Mouse (Mus musculus): ENCODE measurements at regions not wholly inside any gene's neighbourhood (a gene's known extent, or its start where the extent isn't known, plus 50 kb on each side); places are given as distances from the start of the nearest gene placed in this dataset.
A peak's percentile ranks its signal among the peaks of the same experiment; 100 is the strongest.

- peak overlapping the region; percentile 66 for H3K27ac ChIP-seq
- peak; percentile 41 to 70 for DNase-seq
- peak overlapping the region; percentile 14; the same call in 1 of the 2 replicates for H3K9ac ChIP-seq (ENCODE audit: low read depth, low read length)
- intact Hi-C loops (cut with DNase I) = loop anchor here (10.0 kb wide), 1 partner anchor 143 kb away; no protein-coding TSS in a partner anchor
- WGBS = 39% methylated on average over 12 of the region's 12 CpGs
- H3K36me3 ChIP-seq (ENCODE audit: control insufficient read depth, insufficient read depth, low read length) = peaks cover 3% of the 10 kb centered on the region
- H3K4me3 ChIP-seq = no peak overlapping the region
- H3K4me1 ChIP-seq (ENCODE audit: control insufficient read depth, insufficient read depth, low read length) = peaks cover 2% of the 10 kb centered on the region; the same call in 1 of the 2 replicates
- H3K27me3 ChIP-seq (ENCODE audit: control insufficient read depth, insufficient read depth, low read length) = no peaks in the 10 kb centered on the region
- TF ChIP-seq CTCF (IDR thresholded peaks at IDR 0.05) = no peak
- peak; percentile 41; the same call in 1 of the 2 replicates for TF ChIP-seq EP300 (IDR thresholded peaks at IDR 0.05; ENCODE audit: insufficient read depth, low read depth, low read length)
- H3K79me2 ChIP-seq (replicated peaks; ENCODE audit: control insufficient read depth, insufficient read depth, low read length) = no peaks in the 10 kb centered on the region
Observed at GRCm38 (mm10) chr14:100461141-100462043, 176.9 kb upstream of the Klf12 start.

- no peak for DNase-seq
- intact Hi-C loops (cut with DNase I) = loop anchor here (5.0 to 10.0 kb wide), 3 partner anchors 145 to 527 kb away; no protein-coding TSS in a partner anchor
- no peak overlapping the region for H3K9ac ChIP-seq (ENCODE audit: low read depth, low read length)
- 52% methylated on average over 8 of the region's 8 CpGs for WGBS
- peaks cover 2% of the 10 kb centered on the region; the same call in 1 of the 2 replicates for H3K4me1 ChIP-seq (ENCODE audit: control insufficient read depth, insufficient read depth, low read length)
- H3K27me3 ChIP-seq (ENCODE audit: control insufficient read depth, insufficient read depth, low read length) = no peaks in the 10 kb centered on the region
- H3K4me3 ChIP-seq = no peak overlapping the region
- no peak overlapping the region for H3K27ac ChIP-seq
- no peak for TF ChIP-seq POLR2A (IDR thresholded peaks at IDR 0.05; ENCODE audit: insufficient read depth, low read depth, low read length)
- TF ChIP-seq EP300 (IDR thresholded peaks at IDR 0.05; ENCODE audit: insufficient read depth, low read depth, low read length) = no peak
- TF ChIP-seq CTCF (IDR thresholded peaks at IDR 0.05) = no peak
- H3K79me2 ChIP-seq (replicated peaks; ENCODE audit: control insufficient read depth, insufficient read depth, low read length) = no peaks in the 10 kb centered on the region
- peaks cover 3% of the 10 kb centered on the region for H3K36me3 ChIP-seq (ENCODE audit: control insufficient read depth, insufficient read depth, low read length)
Observed at GRCm38 (mm10) chr14:100459601-100460290, 175.3 kb upstream of the Klf12 start.

GRCm38 (mm10) chr14:100458727-100459447 lies 174.4 kb upstream of the Klf12 start:
- DNase-seq = peak in 1 of 2 experiments; percentile 40
- Histone ChIP-seq H3K79me2 (replicated peaks; ENCODE audit: control insufficient read depth, insufficient read depth, low read length) (no peaks in the 10 kb centered on the region), H3K4me3 (no peak overlapping the region), H3K27ac (no peak overlapping the region), H3K27me3 (ENCODE audit: control insufficient read depth, insufficient read depth, low read length) (no peaks in the 10 kb centered on the region), H3K9ac (ENCODE audit: low read depth, low read length) (no peak overlapping the region), H3K36me3 (ENCODE audit: control insufficient read depth, insufficient read depth, low read length) (peaks cover 3% of the 10 kb centered on the region), H3K4me1 (ENCODE audit: control insufficient read depth, insufficient read depth, low read length) (peaks cover 2% of the 10 kb centered on the region; the same call in 1 of the 2 replicates)
- no peak for TF ChIP-seq CTCF (IDR thresholded peaks at IDR 0.05)
- TF ChIP-seq EP300 (IDR thresholded peaks at IDR 0.05; ENCODE audit: insufficient read depth, low read depth, low read length) = no peak
- TF ChIP-seq POLR2A (IDR thresholded peaks at IDR 0.05; ENCODE audit: insufficient read depth, low read depth, low read length) = no peak
- intact Hi-C loops (cut with DNase I) = loop anchor here (5.0 kb wide), 2 partner anchors 447 to 527 kb away; no protein-coding TSS in a partner anchor
- 45% methylated on average over 9 of the region's 9 CpGs for WGBS

- H3K27me3 ChIP-seq (ENCODE audit: control insufficient read depth, insufficient read depth, low read length) = no peaks in the 10 kb centered on the region
- 65% methylated on average over 7 of the region's 7 CpGs for WGBS
Observed at GRCm38 (mm10) chr14:100457870-100458726, 173.6 kb upstream of the Klf12 start.

GRCm38 (mm10) chr14:100446130-100446529 lies 161.7 kb upstream of the Klf12 start:
- H3K4me3 ChIP-seq = no peak overlapping the region
- intact Hi-C loops (cut with DNase I) = no loop called here
- H3K4me1 ChIP-seq (ENCODE audit: control insufficient read depth, insufficient read depth, low read length) = peaks cover 2% of the 10 kb centered on the region
- no peak for DNase-seq
- no peaks in the 10 kb centered on the region for H3K36me3 ChIP-seq (ENCODE audit: control insufficient read depth, insufficient read depth, low read length)
- H3K79me2 ChIP-seq (replicated peaks; ENCODE audit: control insufficient read depth, insufficient read depth, low read length) = no peaks in the 10 kb centered on the region
- no peaks in the 10 kb centered on the region for H3K27me3 ChIP-seq (ENCODE audit: control insufficient read depth, insufficient read depth, low read length)
- 94% methylated on average over 1 of the region's 1 CpGs for WGBS
- H3K27ac ChIP-seq = no peak overlapping the region
- TF ChIP-seq EP300 (IDR thresholded peaks at IDR 0.05; ENCODE audit: insufficient read depth, low read depth, low read length) (no peak), POLR2A (IDR thresholded peaks at IDR 0.05; ENCODE audit: insufficient read depth, low read depth, low read length) (no peak), CTCF (IDR thresholded peaks at IDR 0.05) (no peak)
- no peak overlapping the region for H3K9ac ChIP-seq (ENCODE audit: low read depth, low read length)

More at GRCm38 (mm10) chr14:100457870-100458726, 173.6 kb upstream of the Klf12 start:
- Histone ChIP-seq H3K4me1 (ENCODE audit: control insufficient read depth, insufficient read depth, low read length) (peaks cover 2% of the 10 kb centered on the region; the same call in 1 of the 2 replicates), H3K79me2 (replicated peaks; ENCODE audit: control insufficient read depth, insufficient read depth, low read length) (no peaks in the 10 kb centered on the region), H3K27ac (no peak overlapping the region), H3K4me3 (no peak overlapping the region), H3K36me3 (ENCODE audit: control insufficient read depth, insufficient read depth, low read length) (peaks cover 3% of the 10 kb centered on the region), H3K9ac (ENCODE audit: low read depth, low read length) (no peak overlapping the region)
- TF ChIP-seq CTCF (IDR thresholded peaks at IDR 0.05) = peak; percentile 67
- TF ChIP-seq EP300 (IDR thresholded peaks at IDR 0.05; ENCODE audit: insufficient read depth, low read depth, low read length) = no peak
- intact Hi-C loops (cut with DNase I) = loop anchor here (5.0 kb wide), 2 partner anchors 446 to 526 kb away; no protein-coding TSS in a partner anchor
- DNase-seq = no peak

Measured in heart, adult 2 months (tissue).